Mouse (Mus musculus) gastrocnemius, adult 18-20 months (tissue): ENCODE results near the gene Gm20388. TPM values are rescaled to one million over a fixed set of nuclear protein-coding genes. Genes with fewer than 3 reads are reported as not detected.

Experiments used
- DNase-seq: peaks from one replicate; pipeline ENCODE4 v3.0.0; 2021; ENCODE audit warnings: low spot score
- total RNA-seq, 2 experiments: library from RNA; stranded (reverse); gene quantifications; 2 replicates each; pipeline ENCODE4 v1.2.3; 2021

The Gm20388 gene
- total RNA-seq, 2 experiments from 2014 or later: 10.5 to 12.3 TPM

DNA sequence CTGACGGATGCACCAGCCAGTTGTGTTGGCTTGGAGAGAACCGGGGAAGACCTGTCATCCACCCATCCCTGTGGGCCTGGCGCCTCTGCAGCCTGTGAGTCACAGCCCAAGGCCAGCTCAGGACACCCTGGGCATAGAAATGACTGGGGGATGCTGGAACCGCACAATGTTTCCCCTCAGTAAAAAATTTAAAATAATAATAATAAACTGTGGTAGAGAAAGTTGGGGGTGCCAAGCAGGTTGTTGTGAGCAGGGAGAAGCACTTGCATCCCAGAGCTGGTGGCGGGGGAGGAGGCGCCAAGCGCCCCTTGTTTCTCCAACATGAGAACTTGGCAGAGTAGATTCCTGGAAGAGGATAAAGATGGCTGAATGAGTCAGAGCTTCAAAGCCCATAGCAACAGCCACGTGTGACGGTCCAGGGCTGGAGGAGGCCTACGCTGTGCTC is 1534.4 kb downstream of the Gm20388 start:
- no peak for DNase-seq

DNA sequence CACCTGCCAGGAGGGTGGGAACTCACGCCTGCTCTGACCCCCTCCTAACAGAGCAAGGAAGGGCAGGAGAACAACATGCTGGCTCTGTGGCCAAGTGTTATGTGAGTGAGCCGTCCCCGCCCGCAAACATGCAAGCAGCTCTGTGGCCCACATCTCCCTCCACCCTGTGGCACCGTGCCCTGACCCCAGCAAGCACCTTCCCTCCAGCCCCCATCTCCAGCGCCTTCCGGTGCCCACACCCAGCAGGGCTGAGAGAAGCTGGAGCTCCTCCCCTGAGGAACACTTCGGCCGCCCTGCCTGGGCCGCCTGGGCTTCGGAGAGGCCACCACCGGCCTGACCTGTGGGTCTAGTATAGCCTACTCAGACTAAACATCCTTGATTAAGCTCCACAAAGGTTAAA is 1535.5 kb downstream of the Gm20388 start:
- no peak for DNase-seq

DNA sequence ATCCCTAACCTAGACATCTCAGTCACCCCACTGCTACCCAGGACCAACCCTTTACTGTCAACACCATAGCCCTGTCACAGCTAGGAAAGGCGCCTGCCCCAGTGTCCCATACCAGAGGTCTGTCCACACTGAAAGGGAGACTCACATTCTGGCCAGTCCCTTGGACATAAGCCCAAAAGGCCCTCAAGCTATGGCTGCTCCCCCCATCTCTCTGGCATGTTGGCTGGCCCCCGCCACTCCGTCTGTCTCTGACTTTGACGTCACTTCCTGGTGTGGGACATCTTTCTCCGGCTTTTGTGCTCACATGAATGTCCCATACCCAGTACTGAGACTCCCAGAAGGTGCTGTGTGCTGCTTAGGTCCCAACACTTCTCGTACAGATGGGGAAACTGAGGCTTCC is 1536.2 kb downstream of the Gm20388 start:
- no peak for DNase-seq

DNA sequence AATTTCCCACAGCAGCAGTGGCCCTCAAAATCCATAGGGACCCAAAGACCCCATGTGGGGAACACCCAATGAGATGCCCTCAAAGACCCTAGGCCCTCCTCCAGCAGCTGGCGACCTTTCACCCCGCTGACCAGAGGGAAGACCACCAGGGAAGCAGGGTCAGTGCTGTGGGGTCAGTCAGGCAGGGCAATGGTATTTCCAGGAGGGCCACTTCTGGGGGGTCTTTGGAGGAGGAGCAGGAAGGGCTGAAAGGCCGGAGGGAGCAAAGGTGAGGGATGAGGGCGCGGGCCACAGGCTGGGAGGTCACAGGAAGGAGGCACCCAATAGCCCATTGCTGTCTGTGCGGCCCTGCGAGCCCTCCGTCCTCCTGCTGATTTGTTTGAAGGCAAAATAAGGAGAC is 1539.6 kb downstream of the Gm20388 start:
- no peak for DNase-seq

DNA sequence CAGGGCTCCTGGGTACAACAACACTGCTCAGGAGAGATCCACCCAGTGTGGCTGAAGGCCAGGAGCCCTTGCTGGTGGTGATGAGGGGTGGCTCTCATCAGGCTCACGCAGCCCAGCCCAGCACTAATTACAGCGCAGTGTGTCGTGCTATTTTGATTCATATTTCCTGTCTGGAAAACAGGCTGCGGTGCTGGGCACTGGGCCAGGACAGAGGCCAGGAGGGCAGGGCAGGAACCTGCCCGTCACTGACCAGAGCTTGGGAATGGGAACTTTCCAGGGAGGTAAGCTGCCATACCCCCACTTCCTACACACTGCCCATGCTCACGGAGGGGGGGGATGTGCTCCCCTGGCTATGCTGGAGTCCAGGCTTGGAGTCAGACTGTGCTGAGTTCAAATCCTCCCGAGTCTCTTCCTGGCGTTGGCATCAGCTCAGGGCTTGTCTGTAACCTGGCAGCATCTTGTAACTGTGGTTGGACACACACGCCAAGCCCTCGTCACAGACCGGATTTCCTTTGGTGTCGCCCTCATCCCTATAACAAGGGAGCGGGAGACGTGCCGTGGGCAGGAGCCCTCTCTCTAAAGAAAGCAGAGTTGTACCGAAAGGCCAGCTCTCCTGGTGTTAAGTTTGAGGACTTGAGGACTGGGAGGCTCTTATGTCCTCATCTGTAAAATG is 1540.9 kb downstream of the Gm20388 start:
- DNase-seq: peak; percentile 36

DNA sequence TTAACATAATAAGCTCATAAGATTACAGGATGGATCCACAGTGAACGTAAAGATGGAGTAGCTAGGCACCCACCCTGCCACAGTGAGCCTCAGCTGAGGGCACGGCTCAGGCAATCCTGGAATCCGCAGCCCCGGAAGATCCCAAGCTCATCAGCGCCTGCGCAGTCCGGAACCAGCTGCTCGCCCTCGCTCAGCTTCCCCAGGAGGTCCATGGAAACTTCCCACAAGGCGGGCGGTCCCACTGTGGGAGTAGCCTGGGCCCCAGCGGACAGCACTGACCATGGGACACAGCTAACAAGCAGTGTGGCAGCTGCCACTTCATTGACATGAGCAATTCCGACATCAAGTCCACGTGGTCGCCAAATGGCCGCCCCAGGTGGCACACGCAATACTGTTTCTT is 1544.1 kb downstream of the Gm20388 start:
- DNase-seq: no peak

DNA sequence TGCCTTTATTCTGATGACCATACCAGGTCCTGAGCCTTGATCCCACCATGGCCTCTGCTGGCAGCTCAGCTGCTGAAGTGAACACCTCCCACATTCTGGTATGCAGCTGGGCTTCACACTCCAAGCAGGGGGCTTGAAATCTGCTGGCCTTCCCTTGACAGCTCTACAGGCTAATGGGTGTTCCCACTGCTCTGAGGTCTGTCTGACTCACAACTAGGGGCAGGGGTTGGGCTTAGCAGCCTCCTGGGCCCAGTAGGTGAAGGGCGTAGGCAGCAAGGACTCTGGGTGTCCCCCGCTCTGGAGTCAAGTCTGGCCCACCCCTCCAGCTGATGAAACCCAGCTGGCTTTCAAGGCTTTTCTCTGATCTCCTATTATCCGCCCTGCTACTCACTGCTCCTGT is 1550.6 kb downstream of the Gm20388 start:
- DNase-seq: no peak

DNA sequence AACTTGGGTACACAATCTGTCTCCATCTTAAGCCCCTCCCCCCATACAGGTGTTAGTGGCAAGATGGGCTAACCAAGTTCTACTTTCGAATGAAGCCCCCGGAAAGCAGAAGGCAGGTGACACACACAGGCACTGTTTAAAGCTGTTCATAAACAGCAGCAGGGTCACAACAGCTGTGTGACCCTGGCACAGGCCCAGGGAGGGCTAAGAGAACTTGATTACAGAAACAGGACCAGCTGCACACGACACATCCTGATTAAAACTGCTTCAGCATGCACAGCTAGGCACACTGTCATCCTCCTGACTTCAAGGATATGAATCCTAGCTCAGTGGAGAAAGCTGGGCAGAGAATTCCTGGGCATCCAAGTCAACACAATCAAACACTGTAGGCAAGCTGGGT is 1551.5 kb downstream of the Gm20388 start:
- no peak for DNase-seq

DNA sequence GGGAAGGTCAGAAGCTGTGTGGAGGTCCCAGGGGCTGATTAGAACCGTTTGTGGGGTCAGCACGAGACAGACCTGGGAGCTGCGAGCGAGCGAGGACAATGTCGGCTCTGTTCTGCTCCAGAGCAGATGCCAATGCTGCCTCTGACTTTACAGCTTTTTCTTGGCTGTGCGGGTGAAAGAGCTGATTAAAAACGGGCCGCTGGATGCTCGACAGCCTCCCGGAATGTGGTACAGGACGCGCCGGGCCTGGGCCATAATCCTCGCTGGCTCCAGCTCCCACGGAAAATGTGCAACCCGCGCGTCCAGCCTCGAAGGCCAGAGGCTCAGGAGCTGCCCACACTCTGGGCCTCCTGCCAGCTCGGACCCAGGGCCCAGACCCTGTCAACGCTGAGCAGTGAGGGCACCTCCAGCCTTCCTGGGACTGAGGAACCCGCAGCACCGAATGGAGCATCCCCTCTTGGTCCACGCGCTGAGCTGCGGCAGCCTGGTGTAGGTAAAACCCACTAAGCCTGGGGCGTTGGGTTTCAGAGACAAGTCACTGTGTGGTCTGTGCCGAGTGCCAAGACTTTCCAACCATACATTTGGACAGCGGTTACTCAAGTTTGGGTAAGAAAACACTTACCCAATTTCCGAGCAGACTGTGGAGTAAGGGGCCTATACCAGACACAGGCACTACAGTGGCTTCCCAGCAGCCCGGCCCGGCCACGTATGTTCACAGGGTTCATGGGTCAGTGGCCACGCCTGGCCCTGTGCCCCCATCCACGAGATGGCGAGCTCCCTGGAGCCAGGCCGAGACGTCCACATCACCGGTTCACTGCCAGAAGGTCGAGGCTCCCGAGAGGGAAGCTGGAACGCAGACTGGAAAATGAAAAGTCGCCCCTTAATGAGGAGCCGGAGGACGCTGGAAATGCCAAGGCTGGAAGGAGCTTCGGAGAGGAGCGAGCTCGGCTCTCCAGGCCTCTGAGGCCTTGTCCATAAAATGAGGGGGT is 1557.7 kb downstream of the Gm20388 start:
- DNase-seq: no peak

DNA sequence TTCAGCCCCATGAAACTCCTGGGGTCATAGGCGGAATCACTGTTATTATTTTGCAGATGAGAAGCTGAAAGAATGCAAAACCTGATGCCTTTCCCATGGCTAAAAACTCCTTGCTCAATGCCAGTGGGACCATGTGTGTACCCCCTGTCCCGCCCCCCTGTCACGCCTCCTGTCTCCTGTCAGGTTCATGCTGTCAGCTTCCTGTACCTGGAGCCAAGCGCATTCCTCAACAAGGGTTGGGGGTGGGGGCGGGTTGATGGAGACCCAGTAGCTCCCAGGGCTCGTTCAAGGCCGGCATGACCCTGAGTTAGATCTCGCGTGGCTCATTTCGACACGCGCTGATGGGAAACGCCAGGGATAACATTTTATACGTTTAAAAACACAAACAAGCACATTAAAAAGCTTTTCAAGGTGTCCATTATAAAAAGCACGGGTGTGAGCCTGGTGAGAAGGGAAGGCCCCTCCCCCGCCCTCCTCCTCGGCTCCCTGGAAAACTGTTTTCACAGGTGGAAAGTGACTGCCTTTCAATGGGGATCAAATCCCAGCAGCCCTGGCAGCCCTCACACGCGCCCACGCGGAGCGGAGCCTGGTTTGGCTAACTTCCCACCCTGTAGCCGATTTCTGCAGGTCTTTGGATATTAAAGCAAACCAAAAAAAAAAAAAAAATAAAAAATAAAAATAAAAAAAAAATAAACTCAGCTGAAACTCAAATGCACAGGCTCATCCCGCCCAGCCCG is 1563.7 kb downstream of the Gm20388 start:
- DNase-seq: no peak

DNA sequence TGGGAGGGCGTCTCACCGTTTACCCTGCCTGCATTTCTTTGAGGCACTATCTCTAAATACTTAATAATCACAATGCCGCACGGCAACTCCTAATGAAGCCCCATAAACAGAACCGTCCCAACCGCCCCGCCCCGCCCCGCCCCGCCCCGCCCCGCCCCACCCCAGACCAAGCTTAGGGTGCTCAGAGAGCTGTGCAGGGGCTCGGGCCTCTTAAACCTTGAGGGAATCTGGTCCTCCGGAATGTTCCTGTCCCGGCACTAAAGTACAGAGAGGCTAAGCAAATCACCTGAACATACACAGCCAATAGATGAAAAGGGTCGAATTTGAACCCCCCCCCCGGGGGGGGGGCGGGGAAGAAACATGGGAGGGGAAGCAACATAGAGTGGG is 1564.2 kb downstream of the Gm20388 start:
- no peak for DNase-seq

DNA sequence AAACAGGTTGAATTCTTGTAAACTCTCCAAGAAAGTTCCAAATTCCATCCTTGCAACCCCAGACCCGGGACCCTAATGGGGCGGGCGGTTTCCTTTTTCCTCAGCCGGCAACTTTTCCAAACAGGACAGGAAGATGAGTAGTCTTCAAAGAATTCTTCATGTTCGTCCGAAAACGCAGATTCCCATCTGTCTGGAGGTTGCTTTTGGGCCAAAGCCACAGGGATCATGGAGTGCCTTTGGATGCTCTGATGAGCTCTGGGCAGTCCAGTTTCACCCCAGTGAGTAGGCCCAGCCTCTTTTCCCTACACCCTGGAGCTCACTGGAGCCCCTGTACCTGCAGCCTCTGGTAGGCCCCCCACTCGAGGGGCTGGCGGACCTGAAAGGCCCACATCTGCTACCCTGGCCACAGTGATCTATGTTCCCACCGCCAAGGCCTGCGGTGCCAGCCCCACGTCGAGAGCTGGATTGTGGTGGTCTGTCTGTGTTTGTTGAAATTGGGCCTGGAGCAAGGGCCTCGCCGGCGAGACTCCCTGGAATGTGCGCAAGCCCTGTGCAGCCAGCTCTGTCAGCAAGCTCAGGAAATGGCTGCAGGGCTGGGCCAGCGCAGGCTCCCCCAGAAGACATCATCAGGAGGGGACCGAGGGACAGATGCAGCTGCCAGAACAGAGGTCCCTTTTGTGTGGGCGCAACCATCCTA is 1567.4 kb downstream of the Gm20388 start:
- DNase-seq: no peak

DNA sequence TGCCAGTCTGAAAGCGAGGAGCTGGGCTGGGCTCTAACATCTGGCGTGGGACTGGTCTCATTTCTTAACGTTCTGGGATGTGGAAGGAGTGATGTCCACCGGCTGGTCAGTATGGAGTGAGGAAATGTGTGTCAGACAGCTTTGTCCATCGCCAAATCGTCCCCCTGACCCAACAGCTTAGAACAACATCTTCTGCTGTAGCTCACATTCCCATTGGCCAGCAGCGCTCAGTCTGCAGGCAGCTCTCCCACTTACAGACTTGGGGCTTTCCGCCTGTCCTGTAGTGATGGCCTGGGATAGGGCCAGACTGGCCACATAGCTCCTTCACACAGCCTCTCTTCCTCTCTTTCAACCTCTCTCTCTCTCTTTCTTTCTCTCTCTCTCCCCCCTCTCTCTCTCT is 1568.5 kb downstream of the Gm20388 start:
- no peak for DNase-seq

DNA sequence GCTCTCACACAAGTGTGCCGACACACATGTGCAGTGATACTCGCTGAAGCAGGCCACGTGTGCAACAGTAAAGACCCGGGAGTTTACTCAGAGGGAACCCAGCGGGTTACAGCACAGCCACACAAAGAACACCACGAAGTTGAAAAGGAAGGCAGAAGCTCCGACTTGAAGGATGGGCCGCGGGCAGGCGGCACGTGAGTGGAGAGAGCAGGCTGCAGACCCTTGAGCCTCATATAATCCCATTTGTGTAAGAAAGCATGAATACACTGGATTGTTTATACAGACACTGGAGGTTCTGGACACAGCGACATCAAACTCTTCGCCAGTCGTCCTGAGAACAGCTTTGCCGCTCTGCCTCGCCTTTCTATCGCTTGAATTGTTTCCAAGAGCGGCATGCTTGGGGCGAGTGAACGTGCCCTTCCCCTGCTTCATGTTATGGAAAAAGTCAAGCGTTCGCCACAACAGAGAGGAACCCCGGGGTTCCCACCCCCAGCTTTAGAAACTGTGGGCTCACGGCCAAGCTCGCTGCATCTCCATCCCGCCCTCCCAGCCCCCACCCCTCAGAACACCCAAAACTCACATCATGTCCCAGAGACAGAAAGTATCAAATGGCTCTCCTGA is 1569.9 kb downstream of the Gm20388 start:
- no peak for DNase-seq

DNA sequence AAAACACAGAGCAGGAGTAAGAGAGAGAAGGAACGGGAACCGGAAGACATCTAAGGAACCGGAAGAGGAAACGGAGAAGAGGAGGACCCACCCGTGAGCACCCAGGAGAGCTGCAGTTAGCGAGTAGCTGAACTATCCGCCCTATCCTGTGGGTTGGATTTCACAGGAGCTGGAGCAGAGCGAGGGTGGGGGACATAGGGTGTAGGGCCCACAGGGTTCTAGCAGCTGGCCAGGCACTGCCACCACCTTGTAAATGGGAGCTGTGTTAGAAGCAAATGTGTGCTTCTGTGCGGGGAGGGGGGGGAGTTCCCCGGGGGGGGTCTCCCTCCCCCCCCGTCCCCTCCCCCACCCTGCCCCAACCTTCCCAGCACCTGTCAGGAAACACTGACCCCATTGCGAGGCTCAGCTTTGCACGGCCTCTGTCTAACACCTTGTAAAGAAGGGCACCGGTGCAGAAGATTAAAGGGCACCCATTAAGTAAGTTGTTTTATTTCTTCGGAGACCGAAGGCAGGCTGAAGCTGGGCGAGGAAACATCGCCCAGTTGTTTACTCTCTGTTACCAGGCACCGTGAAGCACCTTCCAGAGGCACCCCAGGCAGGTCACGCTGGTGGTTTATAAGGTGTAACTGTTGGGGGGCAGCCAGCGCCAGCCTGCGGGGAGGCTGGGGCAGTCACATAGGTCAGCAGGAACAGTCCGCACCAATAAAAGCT is 1573.6 kb downstream of the Gm20388 start:
- DNase-seq: no peak

DNA sequence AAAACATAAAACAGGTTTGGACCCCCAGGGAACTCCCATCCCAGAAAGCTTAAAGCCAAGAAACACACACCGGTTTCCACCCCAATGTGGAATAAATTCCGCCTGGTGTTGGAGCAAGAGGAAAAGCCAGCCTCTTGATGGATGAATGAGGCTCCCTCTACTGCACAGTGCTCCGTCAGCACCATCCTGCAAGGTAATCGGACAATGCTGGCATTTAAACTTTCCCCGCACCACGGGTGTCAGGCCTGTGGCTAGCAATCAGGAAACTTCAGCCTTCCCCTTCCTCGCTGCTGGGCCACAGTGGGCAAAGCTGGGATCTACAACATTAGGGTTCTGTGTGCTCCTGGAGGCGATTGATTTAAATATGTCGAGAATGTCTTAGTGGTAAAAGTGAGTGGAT is 1581.0 kb downstream of the Gm20388 start:
- DNase-seq: no peak

DNA sequence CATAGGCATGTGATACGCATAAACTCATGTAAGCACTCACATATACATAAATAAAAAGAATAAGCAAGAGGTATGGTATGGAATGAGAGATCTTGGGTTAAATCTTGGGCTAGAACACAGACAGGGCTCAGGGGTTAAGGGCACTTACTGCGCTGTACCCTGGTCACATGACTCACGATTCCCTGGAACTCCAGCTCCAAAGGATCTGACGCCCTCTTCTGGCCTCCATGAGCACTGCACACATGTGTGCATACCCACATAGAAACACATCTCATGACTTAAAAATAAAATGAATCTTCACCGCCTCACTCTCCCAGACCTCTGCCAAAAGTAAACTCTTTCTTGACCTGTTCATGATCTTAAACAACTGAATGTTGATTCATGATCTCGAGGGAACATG is 1587.0 kb downstream of the Gm20388 start:
- no peak for DNase-seq

DNA sequence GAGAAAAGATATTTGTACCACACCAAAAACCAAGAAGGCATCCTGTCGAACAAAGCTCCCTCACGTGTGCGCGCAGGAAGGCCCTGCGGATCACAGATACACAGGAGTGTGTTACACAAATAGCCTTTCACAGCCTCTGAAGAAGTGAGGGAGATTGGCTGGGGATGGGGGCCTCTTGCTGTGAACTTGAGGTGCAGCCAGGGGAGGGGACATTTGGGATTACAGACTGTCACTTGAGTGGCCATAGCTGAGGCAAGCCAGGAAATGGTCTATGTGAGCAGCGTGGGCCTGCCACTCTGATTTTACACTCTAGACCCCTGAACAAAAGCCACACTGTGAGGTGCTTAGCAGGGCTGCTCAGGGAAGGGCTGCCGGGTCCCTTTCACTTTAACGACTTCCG is 1601.1 kb downstream of the Gm20388 start:
- DNase-seq: no peak

DNA sequence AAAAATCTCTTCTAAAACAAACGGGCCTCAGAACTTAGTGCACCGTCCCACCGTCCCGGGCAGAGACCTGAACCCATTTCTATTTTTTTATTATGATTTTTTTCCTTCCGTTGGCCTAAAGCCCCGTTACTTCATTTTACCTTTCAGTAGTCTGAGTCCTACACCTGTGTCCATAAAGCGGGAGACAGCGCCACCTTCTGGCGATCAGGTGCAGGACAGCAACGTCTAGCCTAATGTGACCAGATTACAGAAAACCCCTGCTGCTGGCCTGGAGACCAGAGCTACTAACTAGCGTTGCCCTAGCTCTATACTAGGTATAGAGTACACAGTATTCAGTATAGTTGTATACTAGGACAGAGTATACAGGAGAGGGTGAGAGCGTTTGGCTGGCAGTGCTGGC is 1602.8 kb downstream of the Gm20388 start:
- peak; percentile 71 for DNase-seq

DNA sequence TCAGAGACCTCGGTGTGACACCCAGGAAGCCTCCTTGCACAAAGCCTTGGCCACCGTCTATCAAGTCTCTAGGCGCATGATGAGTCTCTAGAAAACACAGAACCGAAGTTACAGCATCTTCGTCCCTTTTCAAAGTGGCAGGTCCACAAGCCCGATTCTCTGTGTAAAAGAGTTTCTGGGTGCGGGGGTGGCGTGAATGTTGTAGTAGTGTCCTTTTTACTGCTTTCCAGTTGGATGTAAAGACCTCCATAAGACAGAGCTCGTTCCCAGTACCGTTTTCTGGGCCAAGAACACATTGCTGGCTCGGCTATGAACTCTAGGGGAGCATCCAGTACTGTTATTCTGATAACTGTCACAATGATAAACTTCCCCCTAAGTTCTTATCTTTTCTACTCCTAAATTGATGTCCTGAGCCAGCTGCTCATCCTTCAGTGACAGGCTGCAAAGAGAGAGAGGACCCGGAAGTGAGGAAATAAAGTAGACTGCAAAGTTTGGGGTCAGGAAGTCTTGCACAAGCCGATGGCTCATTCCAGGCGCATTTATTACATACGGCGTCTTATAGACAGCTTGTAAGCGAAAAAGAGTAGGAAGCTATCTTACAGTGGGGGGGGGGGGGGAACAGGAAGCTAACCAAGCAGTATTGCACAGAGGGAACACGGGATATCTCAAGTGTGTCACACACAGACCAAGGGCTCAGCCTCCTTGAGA is 1614.6 kb downstream of the Gm20388 start:
- DNase-seq: no peak
